Mouse (Mus musculus): Measurements from ENCODE around the gene Ankrd55.

- TF ChIP-seq CTCF (IDR thresholded peaks at IDR 0.05; ENCODE audit: low read depth, low read length) = no peak
- TF ChIP-seq POLR2A (IDR thresholded peaks at IDR 0.05; ENCODE audit: extremely low read depth, insufficient read depth, low read length) = no peak
Measured at GRCm38 (mm10) chr13:112303429-112303828, 15.2 kb downstream of the Ankrd55 start.
